Mouse (Mus musculus) midbrain, embryonic 11.5 days (tissue): ENCODE data around the gene Amer2. TPM values are rescaled to one million over a fixed set of nuclear protein-coding genes. Genes with fewer than 3 reads are reported as not detected.

Experiments
- ATAC-seq: fragments of 200-750 bp; cut with Nextera tagmentation; 2 replicates; pipeline ENCODE4 v1.8.0; 2017; ENCODE audit warnings: moderate TSS enrichment, moderate library complexity; ENCODE audit not compliant: low FRiP score
- DNase-seq: peaks from one replicate; pipeline ENCODE4 v3.0.0; 2015; ENCODE audit warnings: low spot score; ENCODE audit errors: missing footprints
- H3K27ac ChIP-seq: fragments of 300-500 bp; sonication (generic); 2 replicates; pipeline ENCODE4 v1.5.1; 2014; ENCODE audit warnings: low read depth, low read length
- H3K27me3 ChIP-seq: fragments of 300-500 bp; sonication (generic); 2 replicates; pipeline ENCODE4 v1.6.1; 2014; ENCODE audit warnings: mild to moderate bottlenecking, low read length, moderate library complexity, mixed read lengths; ENCODE audit not compliant: control insufficient read depth, insufficient read depth
- H3K36me3 ChIP-seq: fragments of 300-500 bp; sonication (generic); 2 replicates; pipeline ENCODE4 v1.6.1; 2014; ENCODE audit warnings: mild to moderate bottlenecking, low read length, moderate library complexity, mixed read lengths; ENCODE audit not compliant: control insufficient read depth, insufficient read depth
- H3K4me1 ChIP-seq: fragments of 300-500 bp; sonication (generic); 2 replicates; pipeline ENCODE4 v1.6.1; 2014; ENCODE audit warnings: low read length; ENCODE audit not compliant: control insufficient read depth, insufficient read depth
- H3K4me2 ChIP-seq: fragments of 300-500 bp; sonication (generic); 2 replicates; pipeline ENCODE4 v1.6.1; 2014; ENCODE audit warnings: mild to moderate bottlenecking, moderate library complexity
- H3K4me3 ChIP-seq: fragments of 300-500 bp; sonication (generic); 2 replicates; pipeline ENCODE4 v1.5.1; 2014; ENCODE audit warnings: low read depth, low read length
- H3K9ac ChIP-seq: fragments of 300-500 bp; sonication (generic); 2 replicates; pipeline ENCODE4 v1.6.1; 2014; ENCODE audit warnings: low read length
- H3K9me3 ChIP-seq: fragments of 300-500 bp; sonication (generic); 2 replicates; pipeline ENCODE4 v1.6.1; 2016; ENCODE audit warnings: low read length; ENCODE audit not compliant: control insufficient read depth
- WGBS: fragments of 180-500 bp; shearing (Covaris S2); extraction: QIAGEN DNeasy Blood & Tissue Kit; methylation state at CpG from one replicate; pipeline ENCODE4 v1.1.7; 2014; 5-methylcytosine and 5-hydroxymethylcytosine counted together
- polyA plus RNA-seq: library from polyadenylated mRNA; unstranded; fragments of >200 nt; fragmentation: Nextera tagmentation; extraction: Ambion mirVana; gene quantifications from 2 replicates; pipeline ENCODE4 v1.2.1, GENCODE M21; 2014

Gene Amer2
- polyA plus RNA-seq, 1 experiment from 2014 or later, result 11.2 TPM

- no peaks in the 10 kb centered on the region for H3K36me3 ChIP-seq
- H3K27ac ChIP-seq, result no peak overlapping the region
- 78% methylated on average over 7 of the region's 7 CpGs for WGBS
- no peak overlapping the region for H3K9ac ChIP-seq
- no peak overlapping the region for H3K4me3 ChIP-seq
- H3K4me1 ChIP-seq, result peaks cover 25% of the 10 kb centered on the region
- no peak for ATAC-seq
- H3K4me2 ChIP-seq, result no peak overlapping the region
- no peak for DNase-seq
- peaks cover 5% of the 10 kb centered on the region; the same call in 1 of the 2 replicates for H3K27me3 ChIP-seq
- H3K9me3 ChIP-seq, result no peaks in the 10 kb centered on the region
Observed at GRCm38 (mm10) chr14:60383816-60384215, 10.8 kb downstream of the Amer2 start.

- no peaks in the 10 kb centered on the region for H3K36me3 ChIP-seq
- no peaks in the 10 kb centered on the region for H3K9me3 ChIP-seq
- H3K4me3 ChIP-seq, result no peak overlapping the region
- no peak overlapping the region for H3K9ac ChIP-seq
- no peak for ATAC-seq
- peaks cover 5% of the 10 kb centered on the region; the same call in 1 of the 2 replicates for H3K27me3 ChIP-seq
- no peak overlapping the region for H3K27ac ChIP-seq
- peaks cover 22% of the 10 kb centered on the region for H3K4me1 ChIP-seq
- DNase-seq, result no peak
- WGBS, result 92% methylated on average over 7 of the region's 7 CpGs
- H3K4me2 ChIP-seq, result no peak overlapping the region
Observed at GRCm38 (mm10) chr14:60384269-60384668, 11.2 kb downstream of the Amer2 start.

GRCm38 (mm10) chr14:60385079-60385643 is 12.1 kb downstream of the Amer2 start:
- no peak overlapping the region for H3K27ac ChIP-seq
- no peaks in the 10 kb centered on the region for H3K36me3 ChIP-seq
- H3K9me3 ChIP-seq, result no peaks in the 10 kb centered on the region
- H3K4me3 ChIP-seq, result no peak overlapping the region
- H3K4me1 ChIP-seq, result peaks cover 14% of the 10 kb centered on the region
- peak; percentile 76; the same call in 1 of the 2 replicates for ATAC-seq
- no peaks in the 10 kb centered on the region for H3K27me3 ChIP-seq
- no peak overlapping the region for H3K4me2 ChIP-seq
- DNase-seq, result no peak
- 30% methylated on average over 6 of the region's 6 CpGs for WGBS
- no peak overlapping the region for H3K9ac ChIP-seq

- no peak for ATAC-seq
- no peak overlapping the region for H3K4me2 ChIP-seq
- no peaks in the 10 kb centered on the region for H3K9me3 ChIP-seq
- no peak overlapping the region for H3K9ac ChIP-seq
- no peak overlapping the region for H3K27ac ChIP-seq
- no peaks in the 10 kb centered on the region for H3K36me3 ChIP-seq
- H3K27me3 ChIP-seq, result no peaks in the 10 kb centered on the region
- DNase-seq, result no peak
- 84% methylated on average over 6 of the region's 6 CpGs for WGBS
- H3K4me3 ChIP-seq, result no peak overlapping the region
- peaks cover 12% of the 10 kb centered on the region; the same call in 1 of the 2 replicates for H3K4me1 ChIP-seq
Observed at GRCm38 (mm10) chr14:60386591-60387501, 13.8 kb downstream of the Amer2 start.

- H3K9ac ChIP-seq, result no peak overlapping the region
- no peak for ATAC-seq
- 80% methylated on average over 2 of the region's 2 CpGs for WGBS
Observed at GRCm38 (mm10) chr14:60388332-60388731, 15.3 kb downstream of the Amer2 start.

GRCm38 (mm10) chr14:60392202-60392601 is 19.1 kb downstream of the Amer2 start:
- Histone ChIP-seq H3K4me3 (no peak overlapping the region), H3K27ac (no peak overlapping the region), H3K4me1 (no peaks in the 10 kb centered on the region), H3K36me3 (no peaks in the 10 kb centered on the region), H3K9me3 (no peaks in the 10 kb centered on the region), H3K9ac (no peak overlapping the region), H3K27me3 (no peaks in the 10 kb centered on the region), H3K4me2 (no peak overlapping the region)
- DNase-seq (no peak), ATAC-seq (no peak)
- 78% methylated on average over 2 of the region's 2 CpGs for whole genome bisulfite sequencing

More at GRCm38 (mm10) chr14:60388332-60388731, 15.3 kb downstream of the Amer2 start:
- H3K4me1 ChIP-seq, result peaks cover 8% of the 10 kb centered on the region; the same call in 1 of the 2 replicates
- no peak for DNase-seq
- no peak overlapping the region for H3K4me2 ChIP-seq
- H3K27ac ChIP-seq, result no peak overlapping the region
- no peaks in the 10 kb centered on the region for H3K36me3 ChIP-seq
- no peak overlapping the region for H3K4me3 ChIP-seq
- H3K27me3 ChIP-seq, result no peaks in the 10 kb centered on the region
- H3K9me3 ChIP-seq, result no peaks in the 10 kb centered on the region

- Histone ChIP-seq H3K9ac (no peak overlapping the region), H3K36me3 (no peaks in the 10 kb centered on the region), H3K4me2 (no peak overlapping the region), H3K9me3 (no peaks in the 10 kb centered on the region), H3K4me3 (no peak overlapping the region), H3K27ac (no peak overlapping the region), H3K27me3 (no peaks in the 10 kb centered on the region), H3K4me1 (peaks cover 10% of the 10 kb centered on the region)
- WGBS, result 89% methylated on average over 4 of the region's 4 CpGs
- no peak for ATAC-seq
- DNase-seq, result no peak
Observed at GRCm38 (mm10) chr14:60397321-60397720, 24.3 kb downstream of the Amer2 start.

- Histone ChIP-seq H3K4me2 (peak overlapping the region; percentile 3; the same call in 1 of the 2 replicates), H3K4me1 (peaks cover 17% of the 10 kb centered on the region), H3K36me3 (no peaks in the 10 kb centered on the region), H3K27ac (peak overlapping the region; percentile 7), H3K27me3 (no peaks in the 10 kb centered on the region), H3K9ac (peak overlapping the region; percentile 1; the same call in 1 of the 2 replicates), H3K9me3 (peaks cover 1% of the 10 kb centered on the region; the same call in 1 of the 2 replicates), H3K4me3 (no peak overlapping the region)
- WGBS, result 10% methylated on average over 7 of the region's 7 CpGs
- DNase-seq (peak; percentile 91), ATAC-seq (peak; percentile 88)
Observed at GRCm38 (mm10) chr14:60398861-60399260, 25.8 kb downstream of the Amer2 start.

- H3K4me1 ChIP-seq, result peaks cover 17% of the 10 kb centered on the region
- ATAC-seq, result no peak
- DNase-seq, result no peak
- WGBS, result 44% methylated on average over 2 of the region's 2 CpGs
- no peaks in the 10 kb centered on the region for H3K36me3 ChIP-seq
- no peaks in the 10 kb centered on the region for H3K27me3 ChIP-seq
- H3K9ac ChIP-seq, result no peak overlapping the region
- H3K4me3 ChIP-seq, result no peak overlapping the region
- no peak overlapping the region for H3K27ac ChIP-seq
- H3K9me3 ChIP-seq, result peaks cover 3% of the 10 kb centered on the region; the same call in 1 of the 2 replicates
- H3K4me2 ChIP-seq, result no peak overlapping the region
Observed at GRCm38 (mm10) chr14:60403228-60403627, 30.2 kb downstream of the Amer2 start.
